Mouse (Mus musculus) lung, adult 2 months (tissue): ENCODE measurements at regions not wholly inside any gene's neighbourhood (a gene's known extent, or its start where the extent isn't known, plus 50 kb on each side); places are given as distances from the start of the nearest gene placed in this dataset.

Experiments used
- DNase-seq: peaks from one replicate; pipeline ENCODE4 v3.0.0; 2022
- H3K4me1 ChIP-seq: fragments of 200-500 bp; 2 replicates; pipeline ENCODE4 v1.6.1; 2011; ENCODE audit warnings: low read length; ENCODE audit not compliant: control insufficient read depth, insufficient read depth
- H3K4me3 ChIP-seq: fragments of 200-500 bp; replicated peaks from 2 replicates; pipeline ENCODE3; 2011; ENCODE audit warnings: low read depth, mild to moderate bottlenecking, control low read depth, low read length; ENCODE audit errors: extremely low read depth
- CTCF ChIP-seq: fragments of 200-500 bp; IDR thresholded peaks from 2 replicates; pipeline ENCODE4 v1.5.1; 2011; ENCODE audit warnings: mild to moderate bottlenecking, low read length, control low read depth; ENCODE audit not compliant: insufficient read depth
- POLR2A ChIP-seq: fragments of 200-500 bp; IDR thresholded peaks from 2 replicates; pipeline ENCODE4 v1.6.1; 2011; ENCODE audit warnings: low read depth, mild to moderate bottlenecking, control low read depth, low read length, borderline replicate concordance; ENCODE audit errors: extremely low read depth
- whole genome bisulfite sequencing: fragments of 180-500 bp; shearing (Covaris S2); methylation state at CpG from one replicate; pipeline ENCODE4 v1.1.7; 2018; 5-methylcytosine and 5-hydroxymethylcytosine counted together

DNA sequence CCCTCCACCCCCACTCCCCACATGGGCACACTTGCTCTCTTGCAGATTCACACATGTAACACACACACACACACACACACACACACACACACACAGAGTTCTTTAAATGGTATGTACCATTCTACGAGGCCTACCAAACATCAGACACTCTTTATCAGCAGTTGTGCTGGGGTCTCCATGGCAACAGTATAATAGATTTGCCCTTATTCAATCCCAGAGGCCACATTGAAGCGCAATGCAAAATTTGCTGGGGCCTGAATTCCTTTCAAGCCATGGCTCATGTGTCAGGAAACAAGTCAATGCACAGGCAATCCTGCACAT lies 502.7 kb upstream of the Smim15 start:
- 59% methylated on average over 2 of the region's 2 CpGs for WGBS
- Histone ChIP-seq H3K4me3 (no peak overlapping the region), H3K4me1 (no peaks in the 10 kb centered on the region)
- TF ChIP-seq POLR2A (no peak), CTCF (no peak)
- no peak for DNase-seq

DNA sequence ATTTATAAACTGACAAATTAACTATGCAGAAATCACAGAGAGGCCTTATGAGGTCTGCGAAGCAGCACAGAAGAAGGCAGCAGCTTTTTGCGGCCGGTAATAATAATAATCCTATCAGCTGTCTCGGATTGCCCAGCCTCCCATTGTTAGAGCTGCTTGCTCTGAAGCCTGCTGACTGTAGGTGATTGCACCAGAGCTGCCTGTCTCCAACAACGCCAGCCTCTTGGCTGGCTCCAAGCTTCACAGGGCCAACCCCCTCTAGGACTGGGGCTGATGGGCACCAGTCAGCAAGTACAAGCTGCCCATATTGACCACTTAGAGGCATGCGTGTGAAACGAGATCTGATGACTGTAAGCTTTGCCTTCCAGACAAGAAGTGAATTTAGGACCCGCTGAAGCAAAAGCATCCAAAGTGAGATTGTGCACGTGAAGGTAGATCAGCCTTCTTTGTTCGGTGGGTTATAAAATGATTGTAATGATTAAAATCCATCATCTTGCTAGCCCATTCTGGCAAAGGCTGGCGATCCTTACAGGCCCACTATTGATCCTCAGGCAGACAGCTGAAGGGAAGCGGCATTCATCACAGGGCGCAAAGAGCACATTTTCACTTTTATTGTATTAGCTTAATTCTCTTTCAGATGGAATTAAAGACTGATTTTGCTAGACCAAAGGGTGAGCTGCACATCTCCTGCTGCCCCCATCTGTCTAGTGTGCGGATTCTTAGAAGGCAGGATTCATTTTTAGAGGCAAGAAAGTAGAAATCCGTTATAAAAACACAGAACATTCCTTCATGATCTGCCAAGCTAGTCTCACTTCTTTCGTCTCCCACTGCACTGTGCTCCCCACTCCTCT lies 503.2 kb upstream of the Smim15 start:
- 79% methylated on average over 16 of the region's 16 CpGs for WGBS
- DNase-seq = no peak
- TF ChIP-seq POLR2A = no peak
- TF ChIP-seq CTCF = no peak
- Histone ChIP-seq H3K4me3 (no peak overlapping the region), H3K4me1 (no peaks in the 10 kb centered on the region)

DNA sequence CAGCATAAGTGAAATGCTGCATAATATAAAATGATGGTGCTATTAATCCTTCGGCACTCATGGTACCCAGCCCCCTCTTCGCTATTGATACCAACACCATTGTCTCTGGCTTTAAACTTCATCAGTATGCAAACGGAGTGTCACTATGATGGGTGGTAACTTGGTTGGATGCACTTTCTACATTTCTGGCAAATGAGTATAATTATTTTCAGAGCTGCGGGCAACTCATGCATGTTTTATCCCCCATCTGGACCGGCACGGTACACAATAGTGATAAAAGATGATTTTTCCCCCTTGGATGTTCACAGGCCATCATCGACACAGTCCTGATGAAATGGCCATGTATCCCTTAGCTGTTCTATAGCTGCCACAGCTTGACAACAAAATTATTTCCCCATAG lies 503.9 kb upstream of the Smim15 start:
- WGBS = 93% methylated on average over 7 of the region's 7 CpGs
- Histone ChIP-seq H3K4me1 (no peaks in the 10 kb centered on the region), H3K4me3 (no peak overlapping the region)
- no peak for TF ChIP-seq CTCF
- TF ChIP-seq POLR2A = no peak
- DNase-seq = no peak

DNA sequence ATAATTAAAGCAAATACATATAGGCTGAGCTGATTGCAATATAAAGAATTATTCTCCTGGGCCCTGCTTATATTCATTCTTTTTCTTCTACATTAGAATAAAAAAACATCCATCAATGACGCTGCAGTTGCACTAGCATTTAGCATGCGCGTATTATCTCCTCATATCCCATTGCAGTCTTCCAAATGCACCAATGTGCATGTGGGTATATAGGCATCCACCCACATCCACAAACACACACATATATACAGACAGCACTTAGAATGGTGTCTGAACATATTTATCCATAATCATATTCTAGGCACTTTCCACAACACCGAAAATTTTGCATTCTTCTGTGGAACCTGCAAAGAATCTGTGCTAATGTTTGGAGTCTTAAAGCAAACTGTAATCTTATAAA lies 504.4 kb upstream of the Smim15 start:
- 94% methylated on average over 4 of the region's 4 CpGs for WGBS
- no peak for TF ChIP-seq CTCF
- no peak for TF ChIP-seq POLR2A
- no peak for DNase-seq

DNA sequence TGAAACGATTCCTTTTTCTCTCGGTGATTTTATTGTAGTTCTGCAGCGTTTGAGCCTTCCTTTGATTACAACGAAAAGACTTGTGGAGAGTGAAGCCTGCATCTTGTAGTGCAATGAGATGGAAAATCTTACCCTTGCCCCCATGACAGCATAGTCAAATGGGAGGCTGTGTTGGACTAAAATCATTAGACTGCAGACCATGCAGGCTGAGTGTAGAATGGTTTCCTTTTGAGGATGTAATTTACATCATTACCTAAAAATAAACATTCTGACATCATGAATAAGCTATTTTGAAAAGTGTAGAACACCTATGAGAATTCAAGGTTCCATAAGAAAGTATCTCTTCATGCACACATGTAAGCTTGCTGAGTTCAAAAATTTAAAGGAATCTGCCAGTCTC lies 504.9 kb upstream of the Smim15 start:
- Histone ChIP-seq H3K4me1 (no peaks in the 10 kb centered on the region), H3K4me3 (no peak overlapping the region)
- no peak for DNase-seq
- TF ChIP-seq POLR2A = no peak
- TF ChIP-seq CTCF = no peak
- WGBS = 82% methylated on average over 4 of the region's 4 CpGs

More for the DNA sequence above, 504.4 kb upstream of the Smim15 start:
- Histone ChIP-seq H3K4me1 (no peaks in the 10 kb centered on the region), H3K4me3 (no peak overlapping the region)

DNA sequence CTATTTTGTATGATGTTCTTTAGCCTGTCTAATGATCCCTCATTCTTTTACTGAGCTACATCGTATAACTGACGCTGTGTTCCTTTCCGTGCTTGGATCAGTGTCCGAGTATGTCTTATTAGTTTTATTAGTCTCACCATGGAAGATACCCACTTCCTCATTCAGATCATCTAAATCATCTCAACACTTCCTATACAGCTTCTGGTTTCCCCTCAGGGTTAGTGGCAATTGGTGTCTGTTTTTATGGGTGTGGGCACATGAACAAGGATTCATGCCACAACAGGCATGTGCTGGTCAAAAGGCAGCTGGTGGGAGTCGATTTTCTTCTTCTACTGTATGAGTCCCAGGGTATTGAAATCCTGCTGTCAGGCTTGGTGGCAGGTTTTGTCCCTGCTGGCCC lies 509.0 kb upstream of the Smim15 start:
- no peak overlapping the region for H3K4me3 ChIP-seq
- peaks cover 6% of the 10 kb centered on the region for H3K4me1 ChIP-seq
- no peak for DNase-seq
- WGBS = 78% methylated on average over 5 of the region's 5 CpGs
- no peak for TF ChIP-seq POLR2A
- TF ChIP-seq CTCF = no peak

DNA sequence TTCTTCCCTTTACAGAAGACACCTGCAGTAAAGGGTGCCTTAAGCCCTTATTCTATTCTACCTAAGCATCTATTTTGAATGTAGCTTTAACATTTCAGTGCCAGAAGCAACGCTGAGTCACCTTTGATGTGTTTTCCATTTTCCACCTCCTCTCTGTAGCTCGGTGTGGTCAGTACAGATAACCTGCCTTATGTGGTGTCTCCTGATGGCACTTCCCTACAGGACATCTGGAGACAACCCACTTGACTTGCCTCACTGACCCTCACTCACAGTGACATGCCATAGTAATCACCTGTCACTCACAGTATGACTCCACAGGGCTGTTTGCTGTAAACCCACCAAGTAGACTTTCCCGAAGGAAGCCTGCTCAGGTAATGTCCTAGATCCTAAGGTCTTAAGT lies 510.9 kb upstream of the Smim15 start:
- no peak for TF ChIP-seq CTCF
- TF ChIP-seq POLR2A = no peak
- WGBS = 92% methylated on average over 3 of the region's 3 CpGs
- Histone ChIP-seq H3K4me1 (peaks cover 6% of the 10 kb centered on the region), H3K4me3 (no peak overlapping the region)
- DNase-seq = no peak

DNA sequence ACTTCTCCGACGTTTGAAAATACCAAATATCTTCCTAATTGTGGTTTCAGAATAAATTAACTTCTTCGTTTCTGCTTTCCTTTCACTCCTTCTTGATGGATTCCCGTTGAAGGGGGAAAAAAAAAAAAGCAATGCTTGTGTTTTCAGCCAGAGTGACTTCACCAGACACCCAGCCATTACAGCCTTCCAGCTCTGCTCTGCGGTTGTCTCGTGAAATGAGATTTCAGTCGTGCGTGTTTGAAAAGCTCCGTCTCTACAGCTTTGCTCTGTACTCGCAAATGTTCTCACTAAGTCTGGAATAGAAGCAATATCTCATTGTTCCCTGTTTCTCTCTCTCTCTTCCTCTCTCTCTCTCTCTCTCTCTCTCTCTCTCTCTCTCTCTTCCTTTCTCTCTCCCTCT lies 509.6 kb upstream of the Kif2a start:
- TF ChIP-seq POLR2A (no peak), CTCF (no peak)
- H3K4me1 ChIP-seq = peaks cover 6% of the 10 kb centered on the region
- WGBS = 61% methylated on average over 10 of the region's 10 CpGs
- no peak overlapping the region for H3K4me3 ChIP-seq
- no peak for DNase-seq

DNA sequence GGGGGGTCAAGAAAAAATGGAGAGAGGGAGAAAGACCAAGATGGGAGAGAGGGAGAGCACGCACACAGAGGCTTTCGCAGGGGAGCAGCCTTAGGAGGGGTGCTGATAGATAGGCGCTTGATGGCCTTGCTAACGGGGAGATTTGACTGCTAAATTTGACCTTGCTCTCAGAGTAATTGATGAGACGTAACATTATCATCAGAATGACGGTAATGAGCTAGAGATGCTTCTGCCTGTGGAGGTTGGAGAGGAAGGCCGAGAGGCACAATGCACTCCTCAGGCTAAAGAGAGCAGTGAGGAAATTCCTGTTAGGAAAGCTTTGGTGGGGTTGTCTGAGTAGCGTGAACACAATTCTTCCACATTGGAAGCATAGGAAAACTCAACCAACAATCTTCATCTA lies 509.1 kb upstream of the Kif2a start:
- WGBS = 41% methylated on average over 8 of the region's 8 CpGs
- TF ChIP-seq CTCF (no peak), POLR2A (no peak)
- peaks cover 6% of the 10 kb centered on the region for H3K4me1 ChIP-seq
- no peak overlapping the region for H3K4me3 ChIP-seq
- no peak for DNase-seq

DNA sequence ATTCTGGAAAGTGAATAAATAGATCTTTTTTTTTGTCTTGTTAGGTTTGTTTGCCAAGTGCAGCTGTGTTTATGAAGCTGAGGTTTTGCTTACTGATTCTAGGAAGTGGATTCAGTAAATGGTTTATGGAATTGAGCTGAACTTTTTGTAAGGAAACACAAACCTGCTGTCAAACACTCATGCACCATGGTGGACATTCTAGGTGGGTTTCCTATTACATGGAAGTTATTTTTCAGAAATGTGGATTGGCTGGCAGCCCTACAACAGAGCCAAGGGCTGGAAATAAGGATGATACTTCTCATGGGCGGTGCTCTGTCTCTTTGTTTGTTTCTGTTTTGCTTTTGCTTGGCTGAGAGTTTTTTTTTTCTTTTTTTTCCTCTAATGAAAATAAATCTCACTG lies 508.5 kb upstream of the Kif2a start:
- H3K4me3 ChIP-seq = no peak overlapping the region
- peaks cover 6% of the 10 kb centered on the region for H3K4me1 ChIP-seq
- no peak for TF ChIP-seq POLR2A
- no peak for TF ChIP-seq CTCF
- WGBS = 37% methylated on average over 1 of the region's 1 CpGs
- no peak for DNase-seq
